Mouse (Mus musculus): ENCODE measurements around the gene Dysf.

The Dysf gene

DNA sequence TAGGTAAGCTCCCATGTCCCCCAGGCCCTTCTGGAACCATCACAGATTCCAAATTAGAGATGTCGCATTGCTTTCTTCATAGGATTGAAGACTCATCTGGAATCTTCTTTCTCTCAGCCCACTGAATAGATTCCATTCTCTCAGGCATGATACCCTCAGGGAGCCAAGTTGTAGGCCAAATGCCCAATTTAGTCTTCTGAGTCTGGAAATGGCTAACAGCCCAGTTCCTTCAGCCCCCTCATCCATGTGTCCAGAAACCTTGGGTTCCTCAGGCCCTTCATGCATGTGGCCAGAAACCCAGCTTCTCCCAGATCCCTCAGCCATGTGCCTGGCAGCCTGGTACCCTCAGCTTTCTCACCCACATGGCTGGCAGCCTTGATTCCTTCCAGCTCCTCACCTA, 160.2 kb downstream of the Dysf start:
- DNase-seq (ENCODE audit: low spot score): no peak

DNA sequence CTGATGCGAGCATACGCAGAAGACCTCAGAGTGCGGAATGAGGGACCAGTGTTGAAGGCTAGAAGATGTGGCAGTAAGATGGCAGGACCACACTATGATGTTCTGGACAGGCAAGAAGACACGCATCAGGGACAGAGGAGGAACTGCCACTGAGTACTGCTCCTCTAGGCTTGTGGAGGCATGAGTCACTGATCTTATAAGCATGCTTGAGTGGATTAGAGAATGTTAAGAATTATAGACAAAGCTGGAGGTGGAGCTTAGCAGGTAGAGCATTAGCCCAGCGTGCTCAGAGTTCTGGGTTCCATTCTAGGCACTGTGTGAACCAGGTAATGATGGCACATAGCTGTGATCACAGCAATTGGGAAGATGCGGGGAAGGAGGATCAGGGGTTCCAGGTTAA, 165.2 kb downstream of the Dysf start:
- DNase-seq (ENCODE audit: low spot score): no peak

DNA sequence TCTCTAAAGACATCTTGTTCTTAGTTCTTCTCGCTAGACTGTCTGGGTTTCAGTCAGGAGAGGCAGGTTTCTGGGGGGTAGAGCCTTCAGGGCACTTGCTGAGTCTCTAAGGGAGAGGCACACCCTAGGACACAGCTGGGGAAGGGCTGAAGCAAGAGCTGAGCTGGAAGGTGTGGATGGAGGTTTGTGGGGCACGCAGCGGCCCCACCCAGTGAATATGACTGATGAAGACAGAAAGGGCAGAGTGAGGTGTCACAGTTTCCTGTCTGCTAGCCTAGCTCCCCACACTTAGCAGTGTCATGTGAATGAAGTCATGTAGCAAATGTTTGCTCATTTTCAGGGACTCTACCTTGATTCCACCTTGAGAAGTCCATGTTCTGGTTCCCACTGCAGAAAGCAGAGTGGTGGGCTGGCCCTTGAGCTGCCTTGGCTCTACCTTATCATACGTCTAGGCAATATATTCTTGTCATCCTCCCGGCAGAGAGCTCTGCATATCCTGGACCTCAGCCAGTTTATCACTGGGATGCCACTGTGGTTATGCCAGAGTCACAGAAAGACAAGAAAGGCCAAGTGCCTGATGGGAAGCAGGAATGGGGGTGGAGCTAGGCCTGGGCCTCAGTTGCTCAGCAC, 170.5 kb downstream of the Dysf start:
- no peak for DNase-seq (ENCODE audit: low spot score)

DNA sequence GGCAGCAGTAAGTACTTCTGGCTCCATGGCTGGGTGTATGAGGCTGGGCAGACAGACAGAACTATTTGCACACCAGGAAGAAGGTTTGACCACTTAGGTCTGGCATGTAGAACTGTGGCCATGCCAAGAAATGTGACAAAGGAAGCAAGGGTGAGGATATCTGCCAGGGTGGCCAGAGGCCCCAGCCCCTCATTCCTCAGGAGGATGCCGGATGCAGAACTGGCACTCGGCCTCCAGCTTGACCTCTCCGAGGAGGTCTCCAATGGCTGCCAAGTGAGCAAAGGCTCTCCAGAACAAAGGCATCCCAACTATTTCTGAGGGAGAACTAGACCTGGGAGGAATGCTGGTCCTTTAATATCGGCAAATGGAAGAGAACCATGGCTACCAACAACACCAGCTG, 173.1 kb downstream of the Dysf start:
- DNase-seq (ENCODE audit: low spot score): peak; percentile 16

DNA sequence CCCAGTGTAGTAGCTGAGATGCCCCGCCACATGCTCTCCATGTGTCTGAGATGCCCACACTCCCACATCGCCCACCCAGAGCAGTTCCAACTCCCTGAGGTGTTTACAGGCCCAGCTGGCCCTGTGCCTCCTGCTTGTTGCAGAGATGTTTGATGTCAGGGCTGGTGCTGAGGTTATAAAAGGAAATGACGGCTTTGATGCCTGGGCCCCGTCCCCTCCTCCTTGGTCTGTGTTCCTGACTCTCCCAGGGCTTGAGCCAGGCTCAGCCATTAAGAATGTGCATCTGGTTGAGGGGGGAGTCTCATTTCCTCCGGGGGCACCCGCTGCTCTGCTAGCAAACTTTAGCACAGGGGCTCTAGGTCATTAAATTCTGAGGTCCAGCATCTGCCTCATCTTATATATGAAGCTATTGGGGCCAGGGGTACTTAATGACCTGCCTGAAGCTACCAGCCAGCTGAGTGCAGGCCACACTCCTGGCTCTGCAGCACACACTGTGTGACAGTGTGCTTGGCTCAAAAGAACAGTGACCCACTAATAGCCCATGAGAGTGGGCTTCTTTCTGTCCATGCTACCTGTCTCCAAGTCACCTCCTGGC, 183.4 kb downstream of the Dysf start:
- DNase-seq (ENCODE audit: low spot score): no peak

DNA sequence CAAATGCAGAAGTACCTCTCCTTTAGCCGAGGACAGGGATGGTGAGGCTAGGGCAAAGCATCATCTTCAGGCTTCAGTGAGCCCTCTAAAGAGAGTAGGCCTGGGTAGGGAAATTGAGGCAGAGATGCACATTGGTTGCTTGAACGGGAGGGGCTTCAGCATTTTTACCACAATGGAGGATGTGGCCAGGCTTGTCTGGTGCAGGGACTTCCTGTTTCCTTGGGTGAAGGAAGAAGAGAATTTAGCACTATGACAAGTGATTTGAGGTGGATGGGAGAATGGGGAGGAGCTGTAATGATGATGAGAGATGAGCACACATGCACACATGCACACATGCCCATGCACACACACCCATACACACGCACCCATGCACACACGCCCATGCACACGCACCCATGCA, 188.1 kb downstream of the Dysf start:
- DNase-seq (ENCODE audit: low spot score): no peak

DNA sequence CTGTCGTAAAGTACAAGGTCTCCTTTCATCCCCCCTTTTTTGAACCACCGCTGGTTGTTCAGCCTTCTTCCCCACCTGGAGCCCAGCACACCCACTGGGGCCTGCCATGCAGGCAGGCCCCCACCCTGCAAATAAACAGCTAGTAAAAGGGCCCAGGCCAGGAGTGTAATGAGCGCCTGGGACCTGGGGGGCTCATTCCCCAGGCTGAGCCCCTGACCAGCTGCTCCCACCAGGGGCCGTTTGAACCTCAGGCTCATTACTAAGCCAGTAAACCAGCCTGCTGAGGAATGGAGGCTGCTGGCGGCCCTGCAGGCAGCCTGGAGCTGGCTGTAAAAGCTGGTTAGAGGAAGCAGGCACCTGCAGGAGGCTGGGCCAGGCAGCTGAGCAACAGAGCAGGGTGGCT, 189.4 kb downstream of the Dysf start:
- no peak for DNase-seq (ENCODE audit: low spot score)

DNA sequence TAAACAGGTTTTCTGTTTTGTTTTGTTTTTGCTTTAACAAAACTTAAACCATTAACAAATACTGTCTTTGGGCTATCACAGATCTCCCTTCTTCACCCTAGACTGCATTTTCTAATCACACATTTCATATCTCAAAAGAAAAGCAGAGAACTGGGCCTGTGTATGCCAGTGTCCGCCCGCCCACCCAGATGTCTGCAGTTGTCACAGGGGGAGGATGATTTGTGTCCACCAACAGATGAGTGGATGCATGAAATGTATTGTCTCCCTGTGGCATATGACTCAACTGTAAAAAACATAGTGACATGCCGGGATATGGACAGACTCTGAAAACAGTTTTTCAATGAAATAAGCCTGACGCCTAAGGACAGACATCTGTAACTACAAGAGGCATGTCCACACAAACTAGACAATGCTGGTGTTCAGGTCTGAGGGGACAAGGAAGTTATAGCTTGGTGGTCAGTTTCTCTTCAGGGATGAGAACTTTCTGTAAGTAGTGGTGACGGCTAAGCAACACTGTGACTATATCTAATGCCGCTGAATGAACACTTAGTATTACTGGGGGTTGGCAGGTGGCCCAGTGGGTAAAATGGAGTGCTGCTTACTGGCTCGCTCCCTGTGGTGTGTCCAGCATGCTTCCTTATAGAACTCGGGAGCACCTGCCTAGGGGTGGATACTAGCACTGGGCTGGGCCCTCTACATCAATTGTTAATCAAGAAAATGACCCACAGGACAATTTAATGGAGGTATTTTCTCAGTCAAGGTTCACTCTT, 193.5 kb downstream of the Dysf start:
- no peak for DNase-seq (ENCODE audit: low spot score)

DNA sequence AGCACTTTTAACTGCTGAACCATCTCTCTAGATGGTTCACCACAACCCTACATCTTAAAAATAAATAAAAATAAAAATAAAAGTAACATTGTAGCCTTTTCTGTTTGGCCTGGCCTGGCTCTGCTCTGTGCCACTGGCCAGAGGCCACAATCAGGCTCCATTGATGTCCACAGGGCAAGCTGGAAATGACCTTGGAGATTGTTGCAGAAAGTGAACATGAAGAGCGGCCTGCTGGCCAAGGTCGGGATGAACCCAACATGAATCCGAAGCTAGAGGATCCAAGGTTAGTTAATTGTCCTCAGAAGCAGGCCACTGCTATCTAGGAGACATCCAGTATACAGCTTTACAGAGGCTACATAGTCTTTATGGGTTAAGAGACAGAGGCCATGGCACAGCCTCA, 197.2 kb downstream of the Dysf start:
- DNase-seq (ENCODE audit: low spot score): peak; percentile 68

DNA sequence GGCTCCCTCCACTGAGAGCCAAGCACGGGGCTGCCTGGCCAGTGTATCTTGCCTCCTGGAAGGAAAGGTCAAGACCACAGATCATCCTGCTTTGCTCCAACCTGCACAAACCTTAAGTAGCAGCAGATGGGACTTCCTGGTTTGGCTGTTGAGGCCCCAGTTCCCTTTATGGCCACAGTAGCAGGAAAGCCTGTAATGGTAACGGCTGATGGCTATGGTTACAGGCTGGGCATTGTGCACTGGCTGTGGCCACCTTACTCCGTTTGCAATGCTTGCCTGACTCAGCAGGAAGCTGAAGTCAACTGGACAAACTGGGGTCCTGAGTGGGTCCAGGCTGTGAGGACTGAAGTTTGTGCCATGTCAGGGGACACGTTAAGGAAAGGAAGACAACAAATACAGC, 200.2 kb downstream of the Dysf start:
- no peak for DNase-seq (ENCODE audit: low spot score)

DNA sequence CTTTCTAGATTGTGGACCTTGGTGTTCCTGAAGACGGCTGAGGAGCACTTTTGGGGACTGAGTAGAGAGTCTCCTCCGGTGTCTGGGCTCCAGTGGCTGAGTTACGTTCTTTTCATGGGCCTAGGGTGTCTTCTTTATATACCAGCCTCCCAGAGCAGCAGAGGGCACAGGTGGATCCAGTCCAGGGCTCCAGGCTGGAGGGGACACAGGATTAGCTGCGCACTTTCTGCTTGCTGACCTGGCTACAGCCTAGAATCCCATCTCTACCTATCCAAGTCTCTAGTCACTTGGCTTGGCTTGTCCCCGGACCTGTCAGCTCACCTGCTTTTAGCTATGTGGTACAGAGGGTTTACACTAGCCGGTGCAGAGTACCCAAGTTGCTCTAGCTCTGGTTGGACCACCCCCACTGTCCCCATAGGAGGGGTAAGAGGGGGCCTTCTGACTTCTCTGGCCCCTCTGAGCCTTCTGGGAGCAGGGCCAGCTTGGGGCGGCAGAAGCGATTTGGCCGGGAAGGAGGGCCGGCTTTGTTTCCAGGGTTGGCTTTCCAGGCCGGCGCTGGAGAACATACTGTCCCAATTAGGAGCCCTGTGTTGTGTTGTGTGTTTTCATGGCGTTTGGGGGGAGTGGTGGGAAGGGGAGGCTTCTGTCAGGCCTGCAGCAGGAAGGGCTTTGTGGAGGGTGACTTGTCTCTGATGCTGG, 201.5 kb downstream of the Dysf start:
- peak; percentile 44 for DNase-seq (ENCODE audit: low spot score)

DNA sequence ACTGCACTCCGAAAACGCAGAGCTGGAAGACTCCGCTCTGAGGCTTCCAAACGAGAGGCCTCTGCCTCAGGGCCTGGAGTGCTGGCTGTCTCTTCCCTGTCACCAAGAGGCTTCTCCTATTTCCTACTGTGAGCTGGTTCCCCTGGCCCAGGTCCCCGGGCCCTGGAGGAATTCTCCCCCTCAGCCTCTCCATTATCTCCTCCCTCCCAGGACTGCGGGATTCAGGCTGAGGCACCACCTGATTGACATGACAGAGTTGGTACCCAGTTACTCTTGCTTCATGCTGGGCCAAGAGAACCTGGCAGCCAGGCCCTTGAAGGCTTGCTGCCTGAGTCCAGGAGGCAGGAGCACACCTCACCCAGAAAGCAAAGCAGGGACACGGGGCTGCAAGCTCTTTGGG, 203.1 kb downstream of the Dysf start:
- DNase-seq (ENCODE audit: low spot score): no peak

DNA sequence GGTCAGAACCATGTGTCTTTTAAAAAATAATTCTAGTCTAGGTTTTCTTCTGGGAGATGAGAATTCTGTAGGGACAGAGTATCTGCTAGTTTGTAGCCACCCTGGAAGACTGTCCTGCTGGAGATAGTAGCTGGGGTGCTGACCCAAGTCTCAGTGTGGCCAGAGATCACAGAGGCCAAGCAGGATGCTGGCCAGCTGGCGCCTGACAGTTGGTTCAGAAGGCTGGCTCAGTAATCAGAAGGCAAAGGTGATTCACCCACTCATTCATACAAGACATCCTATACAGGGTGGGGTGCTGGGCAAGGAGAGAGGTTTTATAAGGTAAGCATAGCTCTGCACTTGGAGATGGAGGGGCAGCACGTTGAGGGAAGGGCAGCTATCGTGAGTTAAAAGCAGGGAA, 204.7 kb downstream of the Dysf start:
- no peak for DNase-seq (ENCODE audit: low spot score)

DNA sequence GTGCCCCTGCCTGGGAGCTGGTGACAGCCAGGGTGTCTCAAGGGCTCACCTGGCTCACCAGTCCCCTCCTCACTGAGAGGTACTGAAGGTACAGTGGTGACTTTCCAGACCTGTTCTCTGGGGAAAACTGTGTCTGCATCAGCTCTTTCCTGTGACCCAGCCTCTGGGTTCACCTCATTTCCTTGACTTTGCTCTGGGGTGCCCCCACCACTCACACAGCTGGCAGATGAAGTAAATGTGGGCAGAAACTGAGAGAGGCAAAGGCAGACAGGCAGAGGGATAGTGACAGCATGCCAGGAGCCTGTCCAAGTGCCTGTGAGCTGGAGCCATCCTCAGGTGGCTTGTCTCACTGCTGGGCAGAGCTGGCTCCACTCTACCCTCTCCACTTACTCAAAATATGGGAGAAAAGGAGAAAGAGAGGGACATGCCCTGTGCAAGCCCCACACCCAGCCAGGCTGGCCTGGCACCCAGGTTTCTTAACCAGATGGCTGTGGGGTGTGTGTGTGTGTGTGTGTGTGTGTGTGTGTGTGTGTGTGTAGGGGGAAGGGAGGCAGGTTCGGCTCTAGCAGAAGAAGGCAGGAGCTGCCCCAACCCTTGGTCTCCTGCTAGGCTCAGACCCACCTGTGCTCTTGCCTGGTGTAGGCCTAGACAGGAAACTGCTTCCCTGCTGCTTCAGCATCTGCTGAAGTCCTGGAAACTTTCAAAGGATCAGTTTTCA, 209.0 kb downstream of the Dysf start:
- no peak for DNase-seq (ENCODE audit: low spot score)

DNA sequence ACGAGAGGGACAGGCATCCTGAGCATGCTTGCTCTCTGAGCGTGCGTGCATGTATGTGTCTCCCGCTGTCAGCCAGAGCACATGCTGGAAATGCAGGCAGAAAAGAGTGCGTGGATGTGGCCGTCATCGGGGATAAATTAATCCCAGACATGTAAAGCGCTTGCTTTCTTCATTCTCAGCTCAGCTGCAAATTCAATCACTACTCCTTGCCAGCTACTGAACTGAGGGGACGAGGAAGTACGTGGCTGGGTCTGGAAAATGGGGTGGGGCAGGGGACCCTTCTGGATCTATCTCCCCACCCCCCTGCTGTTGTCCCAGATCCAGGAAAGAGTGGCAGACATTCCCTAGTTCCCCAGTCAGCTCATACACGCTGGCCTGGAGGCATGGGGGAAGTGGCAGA, 210.7 kb downstream of the Dysf start:
- no peak for DNase-seq (ENCODE audit: low spot score)

DNA sequence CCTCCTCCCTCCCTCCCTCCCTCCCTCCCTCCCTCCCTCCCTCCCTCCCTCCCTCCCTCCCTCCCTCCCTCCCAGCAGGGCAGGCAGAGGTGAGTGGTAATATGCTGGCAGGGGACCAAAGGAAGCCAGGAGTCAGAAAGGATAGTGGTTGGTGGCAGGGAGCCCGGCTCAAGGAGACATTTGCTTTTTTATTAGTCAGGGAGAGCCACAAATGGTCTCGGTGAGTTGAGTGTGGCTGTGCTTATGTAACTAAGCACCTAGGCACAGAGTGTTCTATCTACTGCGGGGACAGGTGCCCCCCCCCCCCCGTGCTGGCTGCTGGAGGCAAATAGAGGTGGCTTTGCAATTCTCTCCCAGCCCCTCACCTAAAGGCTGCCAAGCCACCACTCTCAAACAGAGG, 216.5 kb downstream of the Dysf start:
- DNase-seq (ENCODE audit: low spot score): peak; percentile 46

DNA sequence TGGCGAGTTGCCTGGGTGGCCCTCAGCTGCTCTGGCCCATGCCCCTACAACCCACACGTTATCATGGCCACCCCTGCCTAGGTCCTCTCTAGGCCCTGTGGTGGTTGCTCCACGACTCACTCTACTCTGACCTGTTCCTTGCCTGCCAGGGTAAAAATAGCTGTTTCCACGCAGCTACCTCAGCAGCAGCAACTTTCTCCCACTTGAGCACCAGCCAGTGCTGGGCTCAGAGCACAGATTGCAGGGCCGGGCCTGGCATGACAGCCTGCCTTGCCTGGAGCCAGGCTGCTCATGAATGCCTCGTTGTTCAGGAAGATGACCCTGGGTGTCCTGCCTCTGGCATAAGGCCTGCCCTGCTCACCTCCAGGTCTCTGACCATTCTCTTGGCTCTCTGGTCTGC, 217.2 kb downstream of the Dysf start:
- DNase-seq (ENCODE audit: low spot score): peak; percentile 61

DNA sequence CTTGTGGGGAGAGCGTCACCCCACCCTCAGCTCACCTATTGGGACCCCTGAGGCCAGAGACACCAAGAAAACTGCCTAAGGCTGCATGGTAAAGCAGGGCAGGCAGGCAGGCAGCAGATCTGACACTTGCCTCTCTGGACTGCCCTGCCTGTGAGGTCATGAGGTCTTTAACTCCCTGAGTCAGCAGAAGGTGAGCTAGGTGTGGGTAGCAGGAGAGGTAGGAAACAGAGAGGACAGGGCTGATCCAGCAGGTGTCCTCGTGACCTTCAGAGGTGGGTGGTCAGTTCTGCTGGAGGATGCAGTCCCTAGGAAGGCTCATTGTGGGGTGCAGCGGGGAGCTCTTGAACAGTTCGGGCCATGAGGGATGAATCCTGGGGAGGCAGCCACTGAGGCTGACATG, 219.8 kb downstream of the Dysf start:
- no peak for DNase-seq (ENCODE audit: low spot score)

DNA sequence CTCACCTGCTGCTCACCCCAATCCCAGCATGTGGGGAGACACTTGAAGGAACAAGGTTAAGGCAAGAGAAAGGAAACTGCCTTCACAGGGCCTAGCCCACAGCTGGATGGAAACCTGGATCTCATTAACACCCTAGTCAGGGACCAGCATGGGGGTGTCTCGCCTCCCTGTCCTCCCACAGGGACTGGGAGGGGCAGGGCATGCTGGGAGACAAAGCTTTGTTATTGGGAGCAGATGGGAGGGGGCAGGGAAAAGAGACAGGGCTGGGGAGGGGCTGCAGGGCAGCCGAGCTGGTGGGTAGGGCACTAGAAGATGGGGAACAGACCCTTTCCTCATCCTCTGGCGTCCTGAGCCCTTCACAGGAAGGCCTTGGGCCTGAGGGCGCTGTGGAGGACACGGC, 220.4 kb downstream of the Dysf start:
- no peak for DNase-seq (ENCODE audit: low spot score)

DNA sequence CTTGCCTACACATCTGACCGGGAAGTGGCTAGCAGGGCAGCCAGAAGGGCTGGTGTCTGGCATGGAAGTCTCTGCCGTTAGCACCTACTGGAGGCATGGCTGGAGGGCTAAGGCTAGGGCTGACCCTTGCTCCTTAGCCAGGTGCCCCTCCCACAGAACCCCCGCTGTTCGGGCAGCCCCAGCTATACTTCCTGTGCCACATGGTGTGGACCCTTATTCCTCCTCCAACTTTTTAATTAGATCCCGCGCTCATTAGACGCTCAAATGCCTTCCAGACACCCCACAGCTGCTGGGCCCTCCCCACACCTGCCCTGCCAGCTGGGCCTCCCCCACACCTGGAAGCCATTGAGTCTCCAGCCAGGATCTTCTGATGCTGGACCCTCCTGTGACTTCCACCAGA, 221.3 kb downstream of the Dysf start:
- DNase-seq (ENCODE audit: low spot score): no peak

DNA sequence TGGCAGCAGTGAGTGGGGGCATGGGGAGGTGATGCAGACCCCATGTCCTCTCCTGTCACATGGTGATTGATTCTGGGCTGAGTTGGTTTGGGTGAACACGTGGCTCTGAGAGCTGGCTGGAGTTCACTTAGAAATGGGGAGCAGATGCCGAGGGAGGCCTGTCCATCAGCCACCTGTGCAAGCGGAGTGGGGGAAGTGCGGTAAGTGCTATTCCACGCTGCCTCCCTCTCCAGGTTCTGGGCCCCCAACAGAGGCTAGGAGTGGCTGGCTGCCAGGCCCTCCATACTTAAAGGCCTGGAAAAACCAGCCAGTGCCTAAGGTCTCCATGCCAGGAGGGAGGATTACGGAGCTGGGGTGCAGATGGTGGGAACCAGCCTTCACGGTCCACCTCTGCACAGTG, 222.7 kb downstream of the Dysf start:
- no peak for DNase-seq (ENCODE audit: low spot score)

DNA sequence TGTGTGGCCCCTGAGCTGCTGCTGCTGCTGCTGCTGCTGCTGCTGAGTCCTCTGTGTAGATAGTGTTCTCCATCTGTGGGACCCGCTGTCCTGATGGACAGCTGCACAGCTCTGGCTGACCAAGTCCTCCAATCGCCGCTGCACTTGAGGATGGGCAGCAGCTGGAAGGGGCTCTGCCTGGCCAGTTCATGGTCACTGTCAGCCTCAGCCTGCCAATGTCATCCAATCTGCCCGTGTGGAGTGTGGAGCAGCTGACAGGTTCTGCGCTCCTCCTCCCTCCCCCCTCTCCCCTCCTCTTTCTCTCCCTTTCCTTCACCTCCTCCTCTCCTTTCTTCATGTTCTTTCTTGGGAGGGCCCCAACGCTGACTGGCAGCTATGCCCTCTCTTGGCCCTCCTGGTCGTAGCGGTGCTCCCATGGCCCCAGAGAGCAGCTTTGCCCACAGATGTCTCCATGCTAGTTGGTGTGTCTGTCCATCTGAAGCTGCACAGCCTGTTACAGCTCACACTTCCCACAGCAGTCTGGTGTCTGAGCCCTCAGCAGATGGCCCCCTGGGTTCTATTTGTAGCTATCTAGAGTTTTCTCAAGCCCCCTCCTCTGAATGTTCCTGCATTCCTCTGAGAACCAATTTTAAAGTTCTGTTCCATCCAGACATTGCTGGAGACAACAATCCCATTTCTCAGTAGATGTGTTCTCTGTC, 223.8 kb downstream of the Dysf start:
- DNase-seq (ENCODE audit: low spot score): no peak
